In the genomic region with DNA sequence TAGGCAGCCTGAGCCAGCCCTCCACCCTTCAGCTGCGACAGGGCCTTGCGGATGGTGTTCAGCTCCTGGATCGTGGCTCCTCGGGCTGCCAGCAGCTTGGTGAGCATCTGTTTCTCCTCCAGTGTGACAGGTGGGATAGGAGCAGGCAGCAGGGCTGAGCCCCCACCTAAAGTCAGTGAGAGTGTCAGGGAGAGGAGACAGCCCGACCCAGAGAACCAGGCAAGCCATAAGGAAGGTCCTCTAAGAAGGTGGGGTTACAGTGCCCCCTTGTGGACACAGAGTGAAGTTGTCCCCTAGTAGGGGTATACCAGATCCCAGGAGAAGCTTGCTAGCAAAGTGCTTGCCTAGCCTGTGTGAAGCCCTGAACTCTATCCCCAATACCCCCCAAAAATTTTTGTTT, we compare ENCODE assay signal across 7 mouse cellular contexts. TPM values are rescaled to one million over a fixed set of nuclear protein-coding genes. Genes with fewer than 3 reads are reported as not detected.
DNase-seq lines count a peak whose midpoint lies in the region; ATAC-seq and TF ChIP-seq lines count a peak whose summit lies in the region.

No protein-coding gene starts in this region.

- H3K36me3 ChIP-seq in E14TG2a.4 (ENCODE audit: insufficient read depth, low read length): peaks cover 15% of the 10 kb centered on the region
- H3K36me3 ChIP-seq in heart, postnatal 0 days (replicated peaks; ENCODE audit: control insufficient read depth, insufficient read depth, low read length): no peaks in the 10 kb centered on the region
- 0 out of 2 replicates have a peak, but pooled peaks cover 2% of the 10 kb centered on the region for H3K36me3 ChIP-seq in midbrain, embryonic 11.5 days (ENCODE audit: control insufficient read depth, insufficient read depth, low read length)

- H3K27ac ChIP-seq in heart, postnatal 0 days (ENCODE audit: low read depth): no peak overlapping the region
- H3K27ac ChIP-seq in midbrain, embryonic 11.5 days (ENCODE audit: low read depth, low read length): peak overlapping the region; percentile 57

- no peak for TF ChIP-seq EP300 in heart, postnatal 0 days (IDR thresholded peaks at IDR 0.05; ENCODE audit: low read depth)

- H3K9me3 ChIP-seq in E14TG2a.4 (ENCODE audit: low read length): no peaks in the 10 kb centered on the region
- no peaks in the 10 kb centered on the region for H3K9me3 ChIP-seq in heart, postnatal 0 days (replicated peaks; ENCODE audit: control insufficient read depth, low read length)
- H3K9me3 ChIP-seq in midbrain, embryonic 11.5 days (ENCODE audit: control insufficient read depth, low read length): no peaks in the 10 kb centered on the region

- H3K4me3 ChIP-seq in E14TG2a.4 (replicated peaks; ENCODE audit: low read length): no peak overlapping the region
- no peak overlapping the region for H3K4me3 ChIP-seq in heart, postnatal 0 days (ENCODE audit: low read depth, low read length)
- H3K4me3 ChIP-seq in midbrain, embryonic 11.5 days (ENCODE audit: low read depth, low read length): no peak overlapping the region

- peaks cover 49% of the 10 kb centered on the region for H3K4me1 ChIP-seq in E14TG2a.4 (replicated peaks; ENCODE audit: low read depth, low read length)
- 0 out of 2 replicates have a peak, but pooled peaks cover 5% of the 10 kb centered on the region for H3K4me1 ChIP-seq in heart, postnatal 0 days (ENCODE audit: control insufficient read depth, insufficient read depth)
- H3K4me1 ChIP-seq in midbrain, embryonic 11.5 days (ENCODE audit: control insufficient read depth, insufficient read depth, low read length): peaks cover 5% of the 10 kb centered on the region; the same call in 1 of the 2 replicates

- WGBS in heart, postnatal 0 days: 45% methylated on average over 5 of the region's 5 CpGs
- WGBS in midbrain, embryonic 11.5 days: 58% methylated on average over 5 of the region's 5 CpGs

- no peak overlapping the region for H3K4me2 ChIP-seq in heart, postnatal 0 days (ENCODE audit: low read depth, low read length)
- H3K4me2 ChIP-seq in midbrain, embryonic 11.5 days: no peak overlapping the region

- DNase-seq in B cell, adult 2 months: peak; percentile 76 to 77
- DNase-seq in cerebellum, adult 8-10 months: peak; percentile 69
- no peak for DNase-seq in heart, postnatal 0 days (ENCODE audit: low spot score)
- peak; percentile 64 to 74 for DNase-seq in left cerebral cortex, postnatal 14 days (ENCODE audit: low spot score in 2 of 2)
- peak; percentile 93 for DNase-seq in midbrain, embryonic 11.5 days (ENCODE audit: low spot score, missing footprints)
- DNase-seq in spleen, postnatal 4 days (ENCODE audit: low spot score in 2 of 2): peak; percentile 52 to 85

- TF ChIP-seq CTCF in E14TG2a.4 (conservative IDR thresholded peaks at IDR 0.05; ENCODE audit: low read length): peak; percentile 79
- peak; percentile 40 for TF ChIP-seq CTCF in heart, postnatal 0 days (IDR thresholded peaks at IDR 0.05; ENCODE audit: low read depth)

- intact Hi-C loops in left cerebral cortex, postnatal 14 days (cut with DNase I): no loop called here

- no peak for ATAC-seq in heart, postnatal 0 days (ENCODE audit: insufficient read depth, low read depth)
- ATAC-seq in midbrain, embryonic 11.5 days (ENCODE audit: low FRiP score): peak; percentile 71

- no peaks in the 10 kb centered on the region for H3K27me3 ChIP-seq in E14TG2a.4 (ENCODE audit: insufficient read depth, low read length)
- H3K27me3 ChIP-seq in heart, postnatal 0 days (ENCODE audit: control insufficient read depth, insufficient read depth, low read length): peaks cover 1% of the 10 kb centered on the region
- no peaks in the 10 kb centered on the region for H3K27me3 ChIP-seq in midbrain, embryonic 11.5 days (ENCODE audit: control insufficient read depth, insufficient read depth, low read length)

- no peak overlapping the region for H3K9ac ChIP-seq in heart, postnatal 0 days (replicated peaks; ENCODE audit: low read depth, low read length)
- no peak overlapping the region for H3K9ac ChIP-seq in midbrain, embryonic 11.5 days (ENCODE audit: low read length)

RNA-seq across cellular contexts. Expression of a gene that starts 1.5 kb away (rescaled TPM):
- 2.0 and 2.5 TPM in 2 replicates for total RNA-seq in heart, postnatal 0 days (2014; rRNA removed; ENCODE audit: low replicate concordance)
- 0.90 and 1.1 TPM in 2 replicates for polyA plus RNA-seq in heart, postnatal 0 days (2015; fragmentation: Nextera tagmentation; extraction: Ambion mirVana)
- total RNA-seq in left cerebral cortex, postnatal 14 days (2021): 1 to 10 TPM; 4.8 to 5.6 TPM
- polyA plus RNA-seq in midbrain, embryonic 11.5 days (2014; fragmentation: Nextera tagmentation; extraction: Ambion mirVana): 5.6 and 6.3 TPM in 2 replicates

RNA-seq across cellular contexts. Expression of a gene that starts 14.3 kb away (rescaled TPM):
- total RNA-seq in heart, postnatal 0 days (2014; rRNA removed; ENCODE audit: low replicate concordance): 122 and 124 TPM in 2 replicates
- polyA plus RNA-seq in heart, postnatal 0 days (2015; fragmentation: Nextera tagmentation; extraction: Ambion mirVana): 13.9 and 14.3 TPM in 2 replicates
- 100 to 1,000 TPM; 146 to 149 TPM for total RNA-seq in left cerebral cortex, postnatal 14 days (2021)
- polyA plus RNA-seq in midbrain, embryonic 11.5 days (2014; fragmentation: Nextera tagmentation; extraction: Ambion mirVana): 30.2 and 32.6 TPM in 2 replicates

RNA-seq across cellular contexts. Expression of a gene that starts 43.1 kb away (rescaled TPM):
- 7.5 and 22.8 TPM in 2 replicates for total RNA-seq in heart, postnatal 0 days (2014; rRNA removed; ENCODE audit: low replicate concordance)
- polyA plus RNA-seq in heart, postnatal 0 days (2015; fragmentation: Nextera tagmentation; extraction: Ambion mirVana): 13.1 and 15.1 TPM in 2 replicates
- 10 to 100 TPM; 16.8 to 19.0 TPM for total RNA-seq in left cerebral cortex, postnatal 14 days (2021)
- 23.6 and 26.9 TPM in 2 replicates for polyA plus RNA-seq in midbrain, embryonic 11.5 days (2014; fragmentation: Nextera tagmentation; extraction: Ambion mirVana)

RNA-seq across cellular contexts. Expression of a gene that starts 46.5 kb away (rescaled TPM):
- total RNA-seq in heart, postnatal 0 days (2014; rRNA removed; ENCODE audit: low replicate concordance): 92.1 and 105 TPM in 2 replicates
- polyA plus RNA-seq in heart, postnatal 0 days (2015; fragmentation: Nextera tagmentation; extraction: Ambion mirVana): 57.3 and 64.2 TPM in 2 replicates
- 10 to 100 TPM; 61.6 to 64.0 TPM for total RNA-seq in left cerebral cortex, postnatal 14 days (2021)
- 55.6 and 61.4 TPM in 2 replicates for polyA plus RNA-seq in midbrain, embryonic 11.5 days (2014; fragmentation: Nextera tagmentation; extraction: Ambion mirVana)

RNA-seq across cellular contexts. Expression of a gene that starts 59.8 kb away (rescaled TPM):
- under 0.01 TPM in 1 of 2 replicates, not detected in the other for total RNA-seq in heart, postnatal 0 days (2014; rRNA removed; ENCODE audit: low replicate concordance)
- 0.01 TPM in 1 of 2 replicates, not detected in the other for polyA plus RNA-seq in heart, postnatal 0 days (2015; fragmentation: Nextera tagmentation; extraction: Ambion mirVana)
- total RNA-seq in left cerebral cortex, postnatal 14 days (2021): 1 to 10 TPM; 2.5 to 3.3 TPM
- polyA plus RNA-seq in midbrain, embryonic 11.5 days (2014; fragmentation: Nextera tagmentation; extraction: Ambion mirVana): 0.11 TPM in 1 of 2 replicates, not detected in the other
